Mouse (Mus musculus) pancreas, adult 10 weeks (tissue): ENCODE results near the gene Hhatl. TPM values are rescaled to one million over a fixed set of nuclear protein-coding genes. Genes with fewer than 3 reads are reported as not detected.

Source experiments
- polyA plus RNA-seq: library from polyadenylated mRNA; stranded (reverse); fragments of 350-450 nt; fragmentation: Illumina TruSeq; extraction: RNeasy Lipid Tissue Mini Kit (QIAGEN cat#74804); gene quantifications from one replicate; pipeline ENCODE4 v1.2.3, GENCODE M21; 2015; ENCODE audit warnings: low read depth, low replicate concordance; ENCODE audit not compliant: insufficient read depth

The Hhatl gene
- not detected for polyA plus RNA-seq

DNA sequence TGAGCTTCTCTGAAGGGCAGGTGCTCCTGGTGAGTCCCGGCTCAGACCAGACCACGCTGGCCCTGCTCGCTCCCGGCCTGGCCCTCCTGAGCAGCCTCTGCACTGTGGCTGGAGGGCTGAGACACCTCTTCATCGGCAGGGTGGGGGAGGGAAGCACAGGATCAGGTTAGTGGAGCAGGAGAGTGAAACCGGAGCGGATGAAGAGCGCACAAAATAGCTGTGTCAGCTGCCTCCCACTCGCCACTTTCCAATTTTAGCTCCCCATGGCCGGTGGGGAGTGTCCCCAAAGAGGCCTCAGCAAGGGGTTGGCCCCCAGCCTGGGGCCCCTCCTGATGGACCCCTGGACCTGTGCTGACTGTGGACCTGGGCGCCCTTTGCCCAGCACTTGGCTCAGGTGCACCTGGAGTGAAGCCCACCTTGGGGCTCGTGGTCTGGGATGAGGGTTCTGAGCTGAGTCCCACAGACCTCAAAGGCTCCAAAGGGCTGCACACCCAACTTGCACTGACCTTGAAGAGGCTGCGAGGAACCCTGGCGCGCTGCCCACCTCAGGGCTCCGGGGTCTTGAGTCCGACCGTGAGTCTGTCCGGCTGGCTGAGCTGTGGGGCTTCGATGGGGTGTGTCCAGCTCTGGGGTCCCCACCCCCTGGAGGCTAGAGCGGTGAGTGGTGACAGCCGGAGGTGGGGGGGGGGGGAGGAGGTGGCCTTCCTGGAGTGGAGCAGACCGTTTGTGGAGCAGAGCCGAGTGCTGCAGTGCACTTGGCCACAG, at the start of gene Hhatl:
Hhatl (minus strand) TSS at position 751 of the 765 bp plus-strand sequence.

DNA sequence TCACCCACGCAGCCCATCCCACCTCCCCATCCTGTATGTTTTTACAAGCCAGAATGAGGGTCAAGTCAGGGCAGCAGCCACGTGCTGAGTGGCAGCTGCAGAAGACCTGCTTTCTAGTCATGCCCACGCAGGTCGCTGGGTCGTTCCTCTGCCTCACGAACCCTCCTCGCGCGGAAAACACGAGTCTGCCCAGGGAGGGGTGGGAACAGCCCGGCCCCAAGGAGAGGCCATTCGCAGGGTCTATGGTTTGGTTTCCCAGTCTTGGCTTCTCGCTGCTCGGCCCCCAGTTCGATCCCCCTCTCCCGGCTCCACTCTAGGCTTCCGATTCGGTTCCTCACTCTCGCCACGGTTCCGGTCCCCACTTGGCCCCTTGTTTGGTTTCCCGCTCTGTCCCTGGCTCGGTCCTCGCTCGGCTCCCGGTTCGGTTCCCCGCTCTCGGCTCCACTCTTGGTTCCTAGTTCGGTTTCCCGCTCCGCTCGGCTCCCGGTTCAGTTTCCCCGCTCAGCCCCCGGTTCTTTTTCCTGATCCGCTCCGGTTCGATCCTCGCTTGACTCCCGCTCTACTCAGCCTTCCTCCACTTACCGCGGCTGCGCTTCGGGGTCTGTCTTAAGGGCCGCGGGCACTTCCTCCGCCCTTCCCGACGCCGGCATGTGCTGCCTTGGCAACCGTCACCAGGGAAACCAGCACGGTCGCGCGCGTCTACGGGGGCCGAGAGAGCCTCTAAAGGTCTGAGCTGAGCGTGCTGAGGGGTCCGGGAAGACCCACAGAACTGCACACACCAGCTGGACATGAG, 46.7 kb upstream of the Hhatl start, which contains the start of gene Ccdc13:
Ccdc13 (minus strand) TSS at position 633 of the 793 bp plus-strand sequence.

DNA sequence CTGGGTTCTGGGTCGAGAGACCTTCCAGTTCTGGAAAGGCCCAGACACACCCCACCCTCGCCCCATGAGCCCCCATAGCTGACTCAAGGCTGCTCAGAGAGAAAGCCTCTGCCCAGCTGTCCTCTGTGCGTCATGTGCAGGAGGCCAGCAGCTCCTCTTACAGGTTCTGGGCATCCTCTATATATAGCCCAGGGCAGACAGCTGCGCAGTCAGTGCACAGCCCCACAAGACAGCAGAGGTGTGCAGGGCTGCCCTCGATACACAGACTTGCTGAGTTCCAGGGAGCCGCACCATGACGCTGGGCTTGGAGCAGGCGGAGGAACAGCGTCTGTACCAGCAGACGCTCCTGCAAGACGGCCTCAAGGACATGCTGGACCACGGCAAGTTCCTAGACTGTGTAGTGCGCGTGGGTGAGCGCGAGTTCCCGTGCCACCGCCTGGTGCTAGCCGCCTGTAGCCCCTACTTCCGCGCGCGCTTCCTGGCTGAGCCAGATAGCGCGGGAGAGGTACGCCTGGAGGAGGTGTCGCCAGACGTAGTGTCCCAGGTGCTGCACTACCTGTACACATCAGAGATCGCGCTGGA, 14.7 kb downstream of the Hhatl start, which contains the start of gene Klhl40:
Klhl40 (plus strand) TSS at position 124 of the 582 bp plus-strand sequence.

DNA sequence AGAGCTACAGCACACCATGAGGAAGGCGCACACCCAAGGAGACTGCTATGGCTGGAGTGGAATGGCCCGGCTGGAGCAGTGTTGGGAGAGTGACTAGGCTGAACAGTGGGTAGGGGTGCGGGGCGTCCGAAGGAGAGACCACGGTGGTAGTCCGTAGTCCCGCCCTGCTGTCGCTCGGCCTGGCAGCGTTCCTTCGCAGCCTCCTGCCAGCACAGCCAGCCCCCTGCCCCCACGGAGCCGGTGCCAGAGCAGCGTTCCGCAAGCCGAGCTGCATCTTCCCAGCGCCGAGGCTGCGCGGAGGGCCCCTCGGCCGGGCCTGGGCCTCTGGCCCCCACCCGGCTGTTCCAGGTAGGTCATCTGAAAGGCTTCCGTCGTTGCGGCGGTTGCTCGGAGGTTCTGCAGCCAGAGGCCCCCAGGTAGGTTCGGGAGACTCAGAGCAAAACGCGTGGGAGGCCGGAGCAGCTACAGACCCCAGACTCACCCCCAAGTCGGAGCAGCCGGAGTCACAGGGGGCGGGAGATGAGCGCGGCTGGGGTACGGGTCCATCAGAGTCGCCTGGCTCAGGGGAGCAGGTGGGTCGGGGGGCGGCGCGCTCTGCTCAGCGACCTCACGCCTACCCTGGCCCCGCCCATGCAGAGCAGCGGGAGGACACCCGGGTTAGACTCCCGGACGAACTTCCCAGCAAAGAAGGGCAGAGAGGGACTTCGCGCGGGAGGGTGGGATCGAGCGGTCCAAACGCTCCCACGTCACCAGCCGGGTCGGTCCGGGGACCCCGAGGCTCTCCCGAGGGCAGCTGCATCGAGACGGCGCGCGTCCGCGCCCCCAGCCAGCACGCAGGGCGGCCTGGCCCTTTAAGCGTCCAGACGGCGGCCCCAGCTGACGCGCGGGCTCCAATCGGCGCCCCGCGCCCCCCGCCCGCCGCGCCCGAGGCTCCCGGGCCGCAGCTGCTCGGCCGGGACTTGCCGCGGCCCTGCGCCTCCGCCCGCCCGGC, 32.9 kb downstream of the Hhatl start, which contains the start of gene Zfp651:
Zfp651 (plus strand) TSS at position 240 of the 991 bp plus-strand sequence.

Other genes with a start within 250 kb of the Hhatl start
- gene Lyzl4, start 150.4 kb downstream of the Hhatl start, polyA plus RNA-seq = 1.7 TPM
- gene Vipr1, start 149.8 kb downstream of the Hhatl start, polyA plus RNA-seq = 5.5 TPM
- gene Sec22c, start 87.0 kb downstream of the Hhatl start, polyA plus RNA-seq = 1.9 TPM
- gene Ss18l2, start 82.2 kb downstream of the Hhatl start, polyA plus RNA-seq = 35.0 TPM
- 52.8 TPM for gene Nktr, start 73.3 kb downstream of the Hhatl start, polyA plus RNA-seq
- gene Zfp651, start 33.2 kb downstream of the Hhatl start, polyA plus RNA-seq = 5.5 TPM
- not detected for gene Klhl40, start 14.9 kb downstream of the Hhatl start, polyA plus RNA-seq
- not detected for gene Ccdc13, start 47.0 kb upstream of the Hhatl start, polyA plus RNA-seq
- 7.4 TPM for gene Higd1a, start 65.9 kb upstream of the Hhatl start, polyA plus RNA-seq
- 0.96 TPM for gene Ackr2, start 105.8 kb upstream of the Hhatl start, polyA plus RNA-seq
- not detected for gene Cyp8b1, start 123.8 kb upstream of the Hhatl start, polyA plus RNA-seq
- 1.4 TPM for gene Fam198a, start 158.5 kb upstream of the Hhatl start, polyA plus RNA-seq
- gene Pomgnt2, start 204.6 kb upstream of the Hhatl start, polyA plus RNA-seq = 8.9 TPM